Mouse (Mus musculus) yolk sac, embryonic 10.5 days (tissue): ENCODE data around the gene Col11a2.

Experiments used
- DNase-seq: peaks from one replicate; pipeline ENCODE4 v3.0.0-alpha.2; 2017; ENCODE audit warnings: low spot score

The Col11a2 gene

DNA sequence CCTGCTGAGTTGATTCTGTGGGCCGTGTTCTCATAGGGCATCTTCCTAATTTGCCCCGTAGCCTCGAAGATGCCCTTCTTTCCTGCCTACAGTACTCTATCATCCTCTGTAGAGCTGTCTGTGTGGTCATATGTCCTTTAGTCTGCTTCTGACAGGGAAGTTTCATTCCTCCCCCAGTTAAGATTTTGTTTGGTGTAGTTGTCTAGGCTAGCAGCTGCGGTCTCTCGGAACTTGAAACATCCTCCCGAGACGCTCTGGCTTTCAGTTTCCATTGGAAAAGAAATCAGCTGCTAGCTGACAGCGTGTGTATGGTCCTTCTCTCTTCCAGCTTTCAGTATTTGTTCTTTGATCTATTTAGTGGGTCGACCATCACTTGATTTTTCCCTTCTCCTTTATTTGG is 65.6 kb downstream of the Col11a2 start:
- no peak for DNase-seq

DNA sequence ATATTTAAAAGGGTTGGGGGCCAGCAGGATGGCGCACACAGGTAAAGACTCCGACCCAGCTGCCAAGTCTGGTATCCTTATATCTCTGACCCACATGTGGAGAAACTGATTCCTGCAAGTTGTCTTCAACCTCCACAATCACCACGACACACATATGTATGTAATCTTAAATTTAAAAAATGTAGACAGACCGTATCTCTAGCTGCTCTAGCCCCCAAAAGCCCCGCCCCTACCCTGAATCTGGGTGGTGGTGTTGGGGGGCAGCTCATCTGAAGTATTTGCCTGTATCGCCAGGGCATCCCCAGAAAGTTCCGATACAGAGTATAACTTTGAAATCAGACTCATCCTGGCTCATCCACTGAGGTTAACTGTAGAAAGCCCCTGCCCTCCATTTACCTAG is 67.3 kb downstream of the Col11a2 start:
- no peak for DNase-seq

DNA sequence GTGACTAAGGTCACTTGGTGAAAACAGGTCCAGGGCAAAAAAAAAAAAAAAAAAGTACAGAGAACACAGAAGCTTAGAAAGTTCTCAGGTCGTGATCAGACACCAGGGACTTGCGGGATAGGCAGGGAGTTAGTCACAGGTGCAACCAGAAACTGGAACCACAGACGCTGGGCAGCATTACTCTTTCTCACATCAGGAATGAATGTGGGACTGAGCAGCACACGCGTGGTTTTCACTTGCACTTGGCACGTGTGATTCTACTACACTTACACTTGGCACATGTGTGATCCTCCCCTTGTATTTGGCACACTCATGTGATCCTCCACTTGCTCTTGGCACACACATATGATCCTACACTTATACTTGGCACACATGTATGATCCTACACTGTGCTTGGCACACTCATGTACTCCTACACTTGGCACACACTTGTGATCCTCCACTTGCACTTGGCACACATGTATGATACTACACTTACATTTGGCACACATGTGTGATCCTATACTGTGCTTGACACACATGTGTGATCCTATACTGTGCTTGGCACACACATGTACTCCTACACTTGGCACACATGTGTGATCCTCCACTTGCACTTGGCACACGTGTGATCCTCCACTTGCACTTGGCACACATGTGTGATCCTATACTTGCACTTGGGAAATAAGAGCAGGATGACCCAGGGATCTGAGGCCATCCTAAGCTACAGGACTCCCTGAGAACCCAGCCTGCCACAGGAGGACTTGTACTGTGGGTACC is 68.1 kb downstream of the Col11a2 start:
- no peak for DNase-seq

DNA sequence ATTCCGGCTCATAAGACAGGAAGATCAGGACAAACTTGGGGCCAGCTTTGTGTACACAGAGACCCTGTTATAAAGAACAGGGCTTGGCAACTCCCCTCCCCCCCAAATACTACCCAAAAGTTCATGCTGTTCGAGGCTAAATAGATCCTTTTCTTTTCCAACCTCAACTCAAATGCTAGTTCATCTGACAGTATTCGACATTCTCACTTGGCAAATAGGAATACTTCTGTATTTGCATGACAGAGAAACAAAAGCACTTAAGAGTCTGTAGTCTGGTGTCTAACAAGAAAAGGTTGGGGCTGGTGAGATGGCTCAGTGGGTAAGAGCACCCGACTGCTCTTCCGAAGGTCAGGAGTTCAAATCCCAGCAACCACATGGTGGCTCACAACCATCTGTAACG is 69.2 kb downstream of the Col11a2 start:
- DNase-seq: no peak

DNA sequence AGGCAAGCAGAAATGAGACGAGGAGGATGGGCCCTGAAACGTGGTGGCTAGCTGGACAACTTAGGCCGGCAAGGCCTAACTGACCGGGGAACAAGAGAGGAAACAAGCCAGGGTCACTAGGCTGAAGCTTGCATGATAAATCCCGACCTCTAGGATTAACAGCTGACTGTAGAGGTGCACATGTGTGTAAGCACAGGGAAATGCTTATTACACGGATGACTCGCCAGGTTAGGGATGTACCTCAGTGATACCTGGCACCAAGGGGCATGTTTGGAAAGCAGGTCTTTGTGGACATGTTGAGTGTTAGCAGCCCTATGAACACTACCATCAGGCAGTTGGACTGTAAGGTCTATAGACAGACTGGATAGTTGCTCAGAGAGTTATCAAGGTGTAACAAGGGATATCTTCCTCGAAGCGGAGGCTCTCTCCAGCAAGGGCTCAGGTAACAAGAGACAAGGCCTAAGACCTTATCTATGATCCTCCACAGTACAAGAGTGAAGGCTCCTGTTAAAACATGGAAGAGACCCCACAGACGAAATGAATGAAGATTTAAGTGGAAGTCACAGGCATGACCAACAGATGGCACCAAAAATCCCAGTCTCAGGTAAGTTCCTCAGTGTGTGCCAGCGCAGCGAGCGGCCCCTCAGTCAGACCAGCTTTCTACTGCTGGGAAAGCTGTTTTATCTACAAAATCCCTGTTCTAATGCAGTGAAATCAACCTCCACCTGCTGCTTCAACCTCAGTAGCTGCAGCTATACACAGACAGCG is 70.0 kb downstream of the Col11a2 start:
- DNase-seq: no peak

DNA sequence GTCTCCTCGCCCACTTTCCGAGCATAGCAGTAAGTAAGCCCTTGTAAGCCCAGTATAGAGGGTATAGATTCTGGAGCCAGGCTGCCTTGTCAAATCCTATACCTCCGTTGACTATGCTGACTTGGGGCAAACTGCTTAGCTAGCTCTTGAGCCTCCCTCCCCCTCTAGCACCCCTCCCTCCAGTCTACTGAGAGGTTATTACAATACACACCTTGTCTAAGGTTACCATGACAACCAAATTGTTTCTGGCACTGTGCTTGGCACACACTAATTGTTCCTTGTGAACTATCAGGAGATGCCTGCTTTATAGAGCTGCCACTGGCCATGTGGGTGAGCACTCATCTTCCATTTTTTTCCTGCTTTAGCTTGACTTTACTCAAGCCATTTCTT is 70.6 kb downstream of the Col11a2 start:
- DNase-seq: no peak

DNA sequence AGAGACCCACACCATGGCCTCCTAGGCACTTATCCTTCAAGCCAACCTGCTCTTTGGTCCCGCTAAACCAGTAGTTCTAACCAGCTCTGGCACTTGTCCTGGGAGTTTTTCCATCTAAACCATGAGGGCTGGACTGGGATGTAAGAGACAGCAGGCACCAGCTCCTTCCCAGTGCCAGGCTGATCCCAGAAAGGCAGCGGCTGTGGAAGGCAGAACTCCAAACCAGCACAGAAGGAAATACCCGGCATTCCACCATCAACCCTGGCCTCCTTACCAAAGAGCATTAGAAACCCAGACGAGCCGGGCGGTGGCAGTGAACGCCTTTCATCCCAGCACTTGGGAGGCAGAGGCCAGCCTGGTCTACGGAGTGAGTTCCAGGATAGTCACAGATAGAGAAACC is 71.1 kb downstream of the Col11a2 start:
- no peak for DNase-seq

DNA sequence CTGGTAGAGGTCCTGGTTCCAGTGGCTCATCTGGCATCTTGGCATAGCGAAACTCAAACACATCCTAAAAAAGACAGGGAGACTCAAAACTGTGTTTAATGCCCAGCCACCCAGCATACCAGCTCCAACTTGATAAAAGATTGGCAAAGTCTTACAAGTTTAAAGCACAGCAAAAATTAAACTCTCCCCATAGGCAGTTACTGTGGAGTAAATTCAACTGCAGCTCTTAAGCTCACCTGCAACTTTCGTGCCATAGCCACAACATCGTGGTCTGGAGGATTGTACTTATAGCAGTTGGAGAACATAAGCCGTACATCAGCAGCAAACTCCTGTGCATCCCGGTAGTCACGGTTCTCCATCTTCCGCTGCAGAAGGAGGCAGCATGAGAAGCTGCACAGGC is 74.9 kb downstream of the Col11a2 start:
- DNase-seq: no peak
